Mouse (Mus musculus): ENCODE data around the gene Tigar. TPM values are rescaled to one million over a fixed set of nuclear protein-coding genes. Genes with fewer than 3 reads are reported as not detected.
A peak's percentile ranks its signal among the peaks of the same experiment; 100 is the strongest.

Tigar gene
- polyA plus RNA-seq, 1 experiment from 2014 or later, result 1.8 TPM

DNA sequence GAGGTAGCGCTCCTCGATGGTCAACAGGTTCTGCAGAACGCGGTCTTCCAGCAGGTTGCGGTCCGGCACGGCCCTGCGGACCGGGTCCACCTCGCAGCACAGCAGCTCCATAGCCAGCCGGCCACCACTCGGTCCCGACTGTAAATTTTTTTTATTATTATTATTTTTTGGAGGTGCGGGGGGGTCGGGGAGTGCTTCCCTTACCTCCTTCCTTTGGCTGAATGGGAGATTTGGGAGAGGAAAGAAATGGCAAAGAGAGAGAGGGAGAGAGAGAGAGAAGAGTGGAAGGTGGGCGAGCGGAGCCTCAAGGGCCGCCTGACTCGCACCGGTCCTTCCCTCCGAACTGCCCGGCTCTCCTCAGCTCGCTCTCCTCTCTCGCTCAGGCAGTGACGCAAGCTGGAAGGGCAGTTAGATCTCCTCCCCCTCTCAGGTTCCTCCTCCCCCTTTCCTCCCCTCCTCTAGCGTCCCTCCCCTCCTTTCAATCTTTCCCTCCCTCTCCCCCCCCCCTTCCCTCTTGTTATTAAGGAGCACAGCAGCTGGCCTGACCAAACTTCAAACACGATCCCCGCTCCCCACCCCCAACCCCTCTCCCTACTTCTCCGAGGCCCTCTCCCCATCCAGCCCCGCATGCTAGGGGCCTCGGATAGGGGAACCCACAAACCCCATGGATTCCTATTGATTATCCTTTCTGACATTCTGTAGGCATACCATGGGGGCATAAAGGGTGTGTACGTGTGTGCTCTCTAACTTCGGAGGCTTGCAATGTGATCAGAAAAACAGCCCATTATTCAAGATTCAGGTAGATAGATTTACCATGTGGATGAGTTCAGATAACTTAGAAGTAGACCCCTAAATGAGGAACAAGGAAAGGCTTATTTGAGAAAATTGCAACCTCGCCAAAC is 41.6 kb upstream of the Tigar start:
- Histone ChIP-seq H3K27me3 (replicated peaks; ENCODE audit: control insufficient read depth, insufficient read depth, low read length) (no peaks in the 10 kb centered on the region), H3K4me2 (ENCODE audit: low read depth, low read length) (peak overlapping the region; percentile 80), H3K36me3 (ENCODE audit: control insufficient read depth, insufficient read depth, low read length) (peaks cover 12% of the 10 kb centered on the region; the same call in 1 of the 2 replicates), H3K9ac (ENCODE audit: low read depth, low read length) (peak overlapping the region; percentile 97), H3K9me3 (ENCODE audit: control insufficient read depth, low read length) (no peaks in the 10 kb centered on the region), H3K4me3 (ENCODE audit: low read depth, low read length) (peak overlapping the region; percentile 84), H3K27ac (replicated peaks; ENCODE audit: low read depth, low read length) (peak overlapping the region; percentile 95), H3K4me1 (ENCODE audit: control insufficient read depth, insufficient read depth, low read length) (peaks cover 22% of the 10 kb centered on the region)
- ATAC-seq (ENCODE audit: low read depth), result peak; percentile 64
- under 1% methylated on average over 29 of the region's 34 CpGs for WGBS
- DNase-seq (ENCODE audit: low spot score), result peak; percentile 97

DNA sequence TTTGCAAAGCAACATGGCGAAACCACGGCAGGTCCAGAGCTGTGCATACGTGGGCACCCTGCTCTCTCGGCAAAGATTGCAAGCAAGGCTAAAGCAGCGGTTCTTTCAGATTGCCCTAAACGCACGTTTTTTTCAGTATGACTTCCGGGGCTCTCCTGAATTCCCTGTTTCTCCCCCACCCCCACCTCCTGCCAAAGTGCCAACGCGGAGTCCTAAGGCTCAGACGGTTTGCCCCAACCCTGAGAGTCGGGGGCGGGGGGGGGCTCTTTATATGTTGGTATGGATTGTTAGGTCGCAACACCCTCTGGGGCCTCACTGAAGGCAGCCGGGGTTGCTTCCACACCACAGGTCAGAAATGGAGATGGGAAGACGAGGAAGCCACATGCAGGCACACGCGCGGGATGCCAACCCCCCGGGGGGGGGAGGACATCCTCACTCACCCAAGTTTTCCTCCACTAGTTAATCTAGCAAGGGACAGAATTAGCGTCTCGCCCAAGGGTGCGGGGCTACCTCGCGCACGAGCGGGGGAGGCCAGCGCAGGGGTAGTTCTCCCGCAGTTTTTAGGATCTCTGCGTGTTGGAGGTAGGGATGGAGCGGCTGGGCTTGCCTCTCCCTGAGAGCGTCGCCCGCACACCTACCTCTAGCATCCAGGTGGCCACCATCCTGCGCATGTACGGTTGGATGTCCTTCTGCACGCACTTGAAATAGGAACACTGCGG is 40.7 kb upstream of the Tigar start:
- Histone ChIP-seq H3K9ac (ENCODE audit: low read depth, low read length) (peak overlapping the region; percentile 97), H3K27ac (replicated peaks; ENCODE audit: low read depth, low read length) (peak overlapping the region; percentile 95), H3K27me3 (replicated peaks; ENCODE audit: control insufficient read depth, insufficient read depth, low read length) (no peaks in the 10 kb centered on the region), H3K9me3 (ENCODE audit: control insufficient read depth, low read length) (no peaks in the 10 kb centered on the region), H3K4me1 (ENCODE audit: control insufficient read depth, insufficient read depth, low read length) (peaks cover 22% of the 10 kb centered on the region), H3K4me3 (ENCODE audit: low read depth, low read length) (peak overlapping the region; percentile 84), H3K4me2 (ENCODE audit: low read depth, low read length) (peak overlapping the region; percentile 80), H3K36me3 (ENCODE audit: control insufficient read depth, insufficient read depth, low read length) (peaks cover 20% of the 10 kb centered on the region)
- under 1% methylated on average over 33 of the region's 38 CpGs for WGBS
- no peak for ATAC-seq (ENCODE audit: low read depth)
- peak; percentile 58 for DNase-seq (ENCODE audit: low spot score)

DNA sequence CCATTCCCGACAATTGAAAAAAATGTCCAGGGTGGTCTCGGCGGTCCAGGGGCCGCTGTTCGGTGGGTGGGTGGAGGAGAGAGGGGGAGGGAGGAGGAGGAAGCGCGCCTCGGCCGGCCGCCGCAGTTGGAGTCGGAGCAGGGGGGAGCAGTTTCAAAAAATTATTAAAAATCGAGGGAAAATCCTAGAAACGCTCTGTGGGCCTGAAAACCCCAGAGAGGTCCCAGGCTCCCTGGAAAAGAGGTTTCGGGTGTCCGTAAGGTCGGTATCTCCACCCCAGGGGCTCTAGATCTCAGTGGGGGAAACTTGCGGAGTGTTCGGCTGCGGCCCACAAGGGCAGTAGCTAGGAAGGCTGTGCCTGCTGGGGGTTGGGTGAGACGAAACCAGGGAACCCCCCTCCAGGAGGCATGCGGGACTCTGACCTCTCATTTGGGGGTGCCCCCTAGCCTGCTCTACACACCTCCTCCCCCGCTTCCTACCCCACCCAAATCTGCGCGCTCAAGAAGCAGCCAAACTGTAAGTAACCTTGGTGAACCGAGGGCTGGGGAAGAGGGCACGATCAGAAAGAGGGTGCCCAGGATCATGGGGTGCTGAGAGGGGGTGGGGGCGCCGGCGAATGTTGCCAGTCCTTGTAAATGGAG is 40.1 kb upstream of the Tigar start:
- Histone ChIP-seq H3K9me3 (ENCODE audit: control insufficient read depth, low read length) (no peaks in the 10 kb centered on the region), H3K27ac (replicated peaks; ENCODE audit: low read depth, low read length) (peak overlapping the region; percentile 95), H3K4me2 (ENCODE audit: low read depth, low read length) (peak overlapping the region; percentile 80), H3K4me3 (ENCODE audit: low read depth, low read length) (peak overlapping the region; percentile 84), H3K4me1 (ENCODE audit: control insufficient read depth, insufficient read depth, low read length) (peaks cover 22% of the 10 kb centered on the region), H3K9ac (ENCODE audit: low read depth, low read length) (peak overlapping the region; percentile 97), H3K36me3 (ENCODE audit: control insufficient read depth, insufficient read depth, low read length) (peaks cover 27% of the 10 kb centered on the region), H3K27me3 (replicated peaks; ENCODE audit: control insufficient read depth, insufficient read depth, low read length) (no peaks in the 10 kb centered on the region)
- WGBS, result under 1% methylated on average over 28 of the region's 30 CpGs
- DNase-seq (ENCODE audit: low spot score) (peak; percentile 35), ATAC-seq (ENCODE audit: low read depth) (no peak)

DNA sequence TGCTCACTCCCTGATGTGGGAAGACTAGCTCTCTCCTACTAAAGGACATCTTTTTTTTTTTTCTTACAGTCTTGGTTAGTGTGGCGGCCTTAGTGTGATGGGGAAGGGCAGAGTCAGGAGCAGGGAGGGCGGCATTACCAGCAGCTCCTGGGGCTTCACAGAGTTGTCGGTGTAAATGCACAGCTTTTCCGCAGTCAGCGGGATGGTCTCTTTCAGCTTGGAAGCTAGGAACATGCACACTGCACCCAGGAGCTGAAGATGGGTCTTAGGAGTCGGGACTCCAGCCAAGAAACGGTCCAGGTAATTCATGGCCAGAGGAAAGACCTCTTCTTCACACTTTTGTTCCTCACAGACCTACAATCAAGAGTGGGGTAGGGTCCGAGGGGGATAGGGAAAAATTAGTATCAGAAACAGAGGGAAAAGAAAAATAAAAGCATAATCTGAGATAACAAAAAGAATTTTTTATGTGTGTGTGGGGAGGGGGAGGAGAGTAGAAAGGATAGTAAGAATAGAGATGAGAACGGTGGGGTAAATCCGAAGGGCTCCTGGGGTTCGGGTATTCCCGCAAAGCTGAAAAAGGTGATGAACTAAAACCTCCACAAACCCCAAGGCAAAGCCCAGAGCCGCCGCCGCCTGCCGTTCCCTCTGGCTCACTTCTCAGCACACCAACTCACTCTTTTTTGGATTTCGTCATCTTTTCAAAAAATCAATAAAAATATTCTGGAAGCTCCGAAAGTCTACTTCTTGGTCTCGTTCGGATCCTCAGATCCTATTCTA is 39.4 kb upstream of the Tigar start:
- Histone ChIP-seq H3K4me1 (ENCODE audit: control insufficient read depth, insufficient read depth, low read length) (peaks cover 22% of the 10 kb centered on the region), H3K36me3 (ENCODE audit: control insufficient read depth, insufficient read depth, low read length) (peaks cover 34% of the 10 kb centered on the region), H3K27ac (replicated peaks; ENCODE audit: low read depth, low read length) (peak overlapping the region; percentile 95), H3K4me2 (ENCODE audit: low read depth, low read length) (peak overlapping the region; percentile 80), H3K9me3 (ENCODE audit: control insufficient read depth, low read length) (no peaks in the 10 kb centered on the region), H3K9ac (ENCODE audit: low read depth, low read length) (peak overlapping the region; percentile 97), H3K27me3 (replicated peaks; ENCODE audit: control insufficient read depth, insufficient read depth, low read length) (no peaks in the 10 kb centered on the region), H3K4me3 (ENCODE audit: low read depth, low read length) (peak overlapping the region; percentile 84)
- DNase-seq (ENCODE audit: low spot score) (no peak), ATAC-seq (ENCODE audit: low read depth) (no peak)
- 6% methylated on average over 20 of the region's 20 CpGs for WGBS

GRCm38 (mm10) chr6:127147665-127148064 is 38.3 kb upstream of the Tigar start:
- H3K27ac ChIP-seq (replicated peaks; ENCODE audit: low read depth, low read length), result no peak overlapping the region

DNA sequence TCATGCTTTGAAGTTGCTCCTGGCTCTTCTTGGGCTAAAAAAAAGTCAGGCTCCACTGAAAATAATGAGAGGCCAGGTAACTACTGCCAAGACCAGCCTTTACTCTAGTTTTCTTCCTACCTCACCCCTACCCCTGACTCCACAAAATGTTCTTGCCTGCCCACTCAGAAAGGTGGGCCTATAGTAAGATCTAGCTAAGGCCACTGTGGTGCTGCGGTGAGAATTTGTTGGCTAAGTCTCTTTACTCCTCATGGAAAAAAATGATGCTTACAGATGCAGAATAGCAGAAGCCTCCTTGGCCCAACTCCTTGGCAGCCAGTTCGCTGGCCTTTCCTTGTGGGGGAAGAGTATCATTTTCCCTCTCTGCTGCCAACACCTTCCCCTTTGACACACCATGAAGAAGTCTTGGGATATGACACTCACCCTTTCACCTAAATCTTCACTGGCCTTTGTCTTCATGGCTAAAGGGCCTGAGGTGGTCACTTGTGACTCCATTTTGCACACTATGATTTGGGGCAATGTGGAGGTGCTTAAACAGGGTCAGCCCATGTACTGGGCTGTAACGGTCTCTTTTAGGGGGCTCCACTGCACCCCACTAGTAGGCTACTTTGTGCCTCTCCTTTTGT is 37.1 kb upstream of the Tigar start:
- H3K27ac ChIP-seq (replicated peaks; ENCODE audit: low read depth, low read length), result no peak overlapping the region
- no peak overlapping the region for H3K9ac ChIP-seq (ENCODE audit: low read depth, low read length)
- H3K4me3 ChIP-seq (ENCODE audit: low read depth, low read length), result no peak overlapping the region
- H3K36me3 ChIP-seq (ENCODE audit: control insufficient read depth, insufficient read depth, low read length), result peaks cover 45% of the 10 kb centered on the region
- 84% methylated on average over 3 of the region's 3 CpGs for WGBS
- H3K27me3 ChIP-seq (replicated peaks; ENCODE audit: control insufficient read depth, insufficient read depth, low read length), result no peaks in the 10 kb centered on the region
- DNase-seq (ENCODE audit: low spot score) (no peak), ATAC-seq (ENCODE audit: low read depth) (no peak)
- H3K9me3 ChIP-seq (ENCODE audit: control insufficient read depth, low read length), result no peaks in the 10 kb centered on the region
- no peak overlapping the region for H3K4me2 ChIP-seq (ENCODE audit: low read depth, low read length)
- H3K4me1 ChIP-seq (ENCODE audit: control insufficient read depth, insufficient read depth, low read length), result peaks cover 11% of the 10 kb centered on the region; the same call in 1 of the 2 replicates

More at GRCm38 (mm10) chr6:127147665-127148064, 38.3 kb upstream of the Tigar start:
- DNase-seq (ENCODE audit: low spot score) (peak; percentile 96), ATAC-seq (ENCODE audit: low read depth) (peak; percentile 26)
- 0% methylated on average over 4 of the region's 4 CpGs for WGBS
- Histone ChIP-seq H3K9me3 (ENCODE audit: control insufficient read depth, low read length) (no peaks in the 10 kb centered on the region), H3K27me3 (replicated peaks; ENCODE audit: control insufficient read depth, insufficient read depth, low read length) (no peaks in the 10 kb centered on the region), H3K4me1 (ENCODE audit: control insufficient read depth, insufficient read depth, low read length) (peaks cover 18% of the 10 kb centered on the region; the same call in 1 of the 2 replicates), H3K9ac (ENCODE audit: low read depth, low read length) (no peak overlapping the region), H3K4me3 (ENCODE audit: low read depth, low read length) (peak overlapping the region; percentile 84), H3K4me2 (ENCODE audit: low read depth, low read length) (peak overlapping the region; percentile 80), H3K36me3 (ENCODE audit: control insufficient read depth, insufficient read depth, low read length) (peaks cover 38% of the 10 kb centered on the region)

DNA sequence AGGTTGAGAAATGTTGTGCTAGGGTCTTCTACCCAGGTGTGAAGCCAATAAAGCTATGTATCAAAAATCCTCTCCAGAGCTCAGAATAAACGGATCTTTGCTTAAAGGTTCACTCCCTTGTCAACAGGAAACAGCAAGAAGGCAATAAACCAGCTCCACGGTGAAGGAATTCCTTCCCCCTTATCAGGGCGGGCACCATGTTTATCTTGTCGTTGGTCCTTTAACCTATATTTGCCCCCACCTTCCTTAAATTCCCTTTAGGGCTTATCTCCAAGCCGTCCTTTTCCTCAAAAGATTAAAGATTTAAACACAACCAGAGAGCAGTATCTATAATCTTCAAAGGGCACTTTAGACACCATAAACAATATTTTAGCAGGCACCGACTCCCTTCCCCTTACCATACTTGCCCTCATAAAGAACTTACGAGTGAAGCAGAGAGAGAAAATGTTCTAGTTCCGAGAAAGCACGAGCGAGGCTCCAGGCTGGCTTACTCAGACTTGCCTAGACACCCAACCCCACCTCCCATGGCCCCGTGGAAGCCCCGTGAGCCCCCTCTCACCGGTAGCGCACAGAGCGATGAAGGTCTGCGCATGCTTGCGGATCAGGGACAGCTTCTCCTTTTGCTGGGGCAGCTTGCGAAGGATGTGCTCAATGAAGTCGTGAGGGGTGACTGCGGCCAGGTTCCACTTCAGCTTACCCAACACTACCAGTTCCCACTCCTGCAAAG is 36.3 kb upstream of the Tigar start:
- Histone ChIP-seq H3K4me1 (ENCODE audit: control insufficient read depth, insufficient read depth, low read length) (peaks cover 7% of the 10 kb centered on the region; the same call in 1 of the 2 replicates), H3K4me2 (ENCODE audit: low read depth, low read length) (no peak overlapping the region), H3K27me3 (replicated peaks; ENCODE audit: control insufficient read depth, insufficient read depth, low read length) (no peaks in the 10 kb centered on the region), H3K9ac (ENCODE audit: low read depth, low read length) (no peak overlapping the region), H3K36me3 (ENCODE audit: control insufficient read depth, insufficient read depth, low read length) (peaks cover 53% of the 10 kb centered on the region), H3K27ac (replicated peaks; ENCODE audit: low read depth, low read length) (no peak overlapping the region), H3K9me3 (ENCODE audit: control insufficient read depth, low read length) (no peaks in the 10 kb centered on the region), H3K4me3 (ENCODE audit: low read depth, low read length) (no peak overlapping the region)
- ATAC-seq (ENCODE audit: low read depth) (no peak), DNase-seq (ENCODE audit: low spot score) (no peak)
- WGBS, result 74% methylated on average over 20 of the region's 20 CpGs
